Mouse (Mus musculus) hindbrain, embryonic 14.5 days (tissue): ENCODE measurements around the gene Dab1. TPM values are rescaled to one million over a fixed set of nuclear protein-coding genes. Genes with fewer than 3 reads are reported as not detected.

Experiments
- ATAC-seq: fragments of 200-750 bp; cut with Nextera tagmentation; 2 replicates; pipeline ENCODE4 v1.8.0; 2017; ENCODE audit warnings: moderate number of reproducible peaks, mild to moderate bottlenecking, moderate TSS enrichment, moderate library complexity; ENCODE audit not compliant: low FRiP score
- DNase-seq: peaks from one replicate; pipeline ENCODE4 v3.0.0-alpha.2; 2015; ENCODE audit warnings: low spot score
- H3K27ac ChIP-seq: fragments of 300-500 bp; sonication (generic); 2 replicates; pipeline ENCODE4 v1.5.1; 2014; ENCODE audit warnings: mild to moderate bottlenecking, moderate library complexity
- H3K27me3 ChIP-seq: fragments of 300-500 bp; sonication (generic); 2 replicates; pipeline ENCODE4 v1.6.1; 2014; ENCODE audit warnings: mild to moderate bottlenecking, low read length, mixed read lengths; ENCODE audit not compliant: control insufficient read depth, insufficient read depth
- H3K36me3 ChIP-seq: fragments of 300-500 bp; sonication (generic); replicated peaks from 2 replicates; pipeline ENCODE4 v1.6.1; 2014; ENCODE audit not compliant: control insufficient read depth, insufficient read depth
- H3K4me1 ChIP-seq: fragments of 300-500 bp; sonication (generic); replicated peaks from 2 replicates; pipeline ENCODE4 v1.6.1; 2014; ENCODE audit warnings: antibody characterized with exemption, low read length, mixed read lengths; ENCODE audit not compliant: control insufficient read depth, insufficient read depth
- H3K4me2 ChIP-seq: fragments of 300-500 bp; sonication (generic); replicated peaks from 2 replicates; pipeline ENCODE4 v1.6.1; 2014; ENCODE audit warnings: mild to moderate bottlenecking, moderate library complexity
- H3K4me3 ChIP-seq: fragments of 300-500 bp; sonication (generic); replicated peaks from 2 replicates; pipeline ENCODE4 v1.5.1; 2014; ENCODE audit warnings: mild to moderate bottlenecking, low read length
- H3K9ac ChIP-seq: fragments of 300-500 bp; sonication (generic); 2 replicates; pipeline ENCODE4 v1.6.1; 2014
- H3K9me3 ChIP-seq: fragments of 300-500 bp; sonication (generic); 2 replicates; pipeline ENCODE4 v1.6.1; 2016; ENCODE audit warnings: low read length; ENCODE audit not compliant: control insufficient read depth
- WGBS: fragments of 180-500 bp; shearing (Covaris S2); extraction: QIAGEN DNeasy Blood & Tissue Kit; methylation state at CpG from one replicate; pipeline ENCODE4 v1.1.7; 2014; 5-methylcytosine and 5-hydroxymethylcytosine counted together
- polyA plus RNA-seq: library from polyadenylated mRNA; unstranded; fragments of >200 nt; fragmentation: Nextera tagmentation; extraction: Ambion mirVana; gene quantifications from 2 replicates; pipeline ENCODE4 v1.2.1, GENCODE M21; 2014

Dab1 gene
- polyA plus RNA-seq, 1 experiment from 2014 or later: 62.9 TPM

- Histone ChIP-seq H3K4me3 (no peak overlapping the region), H3K27me3 (no peaks in the 10 kb centered on the region), H3K27ac (no peak overlapping the region), H3K9ac (no peak overlapping the region), H3K4me1 (0 out of 2 replicates have a peak, but pooled peaks cover 6% of the 10 kb centered on the region), H3K4me2 (no peak overlapping the region), H3K9me3 (no peaks in the 10 kb centered on the region), H3K36me3 (no peaks in the 10 kb centered on the region)
- WGBS: 49% methylated on average over 8 of the region's 8 CpGs
- DNase-seq (no peak), ATAC-seq (no peak)
These were observed 903.2 kb downstream of the Dab1 start for GRCm38 (mm10) chr4:104522324-104522723.

DNA sequence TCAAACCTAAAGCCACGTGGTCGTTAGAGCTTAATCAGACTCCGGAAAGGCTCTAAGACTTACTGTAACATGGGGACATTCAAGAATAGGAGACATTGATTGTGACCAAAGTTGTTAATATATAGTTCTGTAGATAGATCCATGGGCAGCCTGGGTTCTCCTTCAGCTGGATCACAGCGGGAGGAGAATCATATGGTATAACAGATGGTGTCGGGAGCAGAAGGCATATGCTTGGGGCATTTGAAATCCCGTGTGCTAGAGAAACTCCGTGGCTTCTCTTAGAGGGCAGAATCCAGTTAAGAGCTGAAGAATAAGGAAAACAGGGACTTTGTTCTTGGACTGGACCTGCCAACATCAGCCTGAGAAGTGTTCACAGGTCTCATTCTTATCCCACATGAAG lies 904.6 kb downstream of the Dab1 start:
- DNase-seq (no peak), ATAC-seq (no peak)
- Histone ChIP-seq H3K27ac (no peak overlapping the region), H3K4me1 (0 out of 2 replicates have a peak, but pooled peaks cover 6% of the 10 kb centered on the region), H3K9me3 (no peaks in the 10 kb centered on the region), H3K9ac (no peak overlapping the region), H3K36me3 (no peaks in the 10 kb centered on the region), H3K4me3 (no peak overlapping the region), H3K27me3 (no peaks in the 10 kb centered on the region), H3K4me2 (no peak overlapping the region)
- WGBS: 69% methylated on average over 7 of the region's 7 CpGs

DNA sequence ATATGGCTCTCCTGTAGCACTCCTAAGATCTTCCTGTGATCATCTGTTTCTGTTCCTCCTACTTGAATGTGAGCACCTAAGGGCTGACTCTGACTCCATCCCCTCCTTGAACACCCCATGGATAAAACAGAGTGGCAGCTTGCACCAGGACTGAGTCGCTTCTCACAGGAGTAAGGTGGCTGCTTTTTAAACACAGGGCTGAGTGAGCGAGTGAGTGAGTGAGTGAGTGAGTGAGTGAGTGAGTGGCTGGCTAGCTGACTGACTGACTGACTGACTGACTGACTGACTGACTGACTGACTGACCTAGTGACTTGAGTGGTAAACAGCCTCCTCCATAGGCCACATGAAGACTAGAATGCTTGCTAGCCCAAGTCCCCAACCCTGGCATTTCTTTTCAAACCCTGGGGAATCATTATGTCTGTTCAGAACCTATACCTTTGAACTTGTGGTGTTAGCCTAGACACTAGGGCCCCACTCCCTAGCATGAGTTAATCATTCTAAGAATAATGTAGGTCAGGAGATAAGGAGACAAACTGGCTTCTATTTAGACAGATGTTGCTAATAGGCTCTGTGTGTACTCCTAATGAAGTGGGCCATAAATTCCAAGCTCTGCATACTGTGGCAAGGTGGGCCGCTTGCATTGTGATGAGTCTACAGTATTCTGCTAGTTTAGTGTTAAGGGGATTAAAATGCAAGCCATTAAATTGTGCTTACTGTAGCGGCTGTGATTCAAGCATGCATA lies 910.9 kb downstream of the Dab1 start:
- H3K36me3 ChIP-seq: no peaks in the 10 kb centered on the region
- 84% methylated on average over 4 of the region's 4 CpGs for WGBS
- H3K27me3 ChIP-seq: no peaks in the 10 kb centered on the region
- no peak overlapping the region for H3K4me2 ChIP-seq
- ATAC-seq (no peak), DNase-seq (no peak)
- H3K4me3 ChIP-seq: no peak overlapping the region
- no peaks in the 10 kb centered on the region for H3K9me3 ChIP-seq
- no peak overlapping the region for H3K9ac ChIP-seq
- no peak overlapping the region for H3K27ac ChIP-seq
- H3K4me1 ChIP-seq: no peaks in the 10 kb centered on the region

GRCm38 (mm10) chr4:104532846-104533245 lies 913.7 kb downstream of the Dab1 start:
- no peak overlapping the region for H3K4me3 ChIP-seq
- WGBS: 91% methylated on average over 4 of the region's 4 CpGs

DNA sequence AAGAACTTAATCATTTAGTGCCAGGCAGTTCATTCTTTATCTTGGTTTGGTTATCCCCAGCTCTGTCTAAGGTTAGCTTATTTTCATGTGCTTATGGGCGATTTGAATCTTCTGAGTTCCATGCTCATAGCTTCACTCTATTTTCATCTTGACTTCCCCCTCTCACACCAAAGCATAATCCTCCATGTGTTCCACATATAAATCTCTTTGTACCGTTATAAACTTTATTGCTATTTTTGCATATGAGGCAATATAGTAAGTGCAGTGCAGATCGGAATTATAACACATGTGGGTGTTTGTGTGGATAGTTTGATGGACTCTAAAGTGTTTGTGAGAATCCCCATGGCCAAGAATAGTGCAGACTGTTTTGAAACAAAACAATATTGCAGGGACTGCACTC lies 919.3 kb downstream of the Dab1 start:
- no peak overlapping the region for H3K27ac ChIP-seq
- ATAC-seq (no peak), DNase-seq (no peak)
- no peaks in the 10 kb centered on the region for H3K4me1 ChIP-seq
- H3K9ac ChIP-seq: no peak overlapping the region
- 90% methylated on average over 3 of the region's 3 CpGs for WGBS
- no peak overlapping the region for H3K4me3 ChIP-seq
- H3K4me2 ChIP-seq: no peak overlapping the region
- H3K36me3 ChIP-seq: no peaks in the 10 kb centered on the region
- H3K27me3 ChIP-seq: no peaks in the 10 kb centered on the region
- H3K9me3 ChIP-seq: no peaks in the 10 kb centered on the region

More at GRCm38 (mm10) chr4:104532846-104533245, 913.7 kb downstream of the Dab1 start:
- ATAC-seq (no peak), DNase-seq (no peak)
- Histone ChIP-seq H3K36me3 (no peaks in the 10 kb centered on the region), H3K4me2 (no peak overlapping the region), H3K27me3 (no peaks in the 10 kb centered on the region), H3K9ac (no peak overlapping the region), H3K4me1 (no peaks in the 10 kb centered on the region), H3K9me3 (no peaks in the 10 kb centered on the region), H3K27ac (no peak overlapping the region)

DNA sequence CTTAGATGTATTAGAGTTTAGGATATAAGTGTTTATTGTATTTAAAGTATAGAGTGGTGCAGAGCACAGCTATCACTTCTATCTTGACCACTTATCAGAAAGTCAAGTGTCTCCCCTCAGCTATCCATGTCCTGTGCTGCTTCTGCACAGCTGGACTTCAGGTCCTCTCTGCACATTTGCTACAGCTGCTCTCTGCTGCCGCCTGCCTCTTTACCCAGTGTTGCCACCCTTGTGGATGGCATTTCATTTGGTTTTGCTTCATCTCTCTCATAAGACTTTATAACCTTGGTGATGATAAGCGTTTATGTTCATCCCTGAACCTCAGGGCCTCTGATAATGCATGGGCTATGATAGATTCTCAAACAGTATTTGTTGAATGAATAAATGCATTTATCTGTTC lies 919.9 kb downstream of the Dab1 start:
- DNase-seq: no peak
- H3K4me2 ChIP-seq: no peak overlapping the region
- H3K4me3 ChIP-seq: no peak overlapping the region
- WGBS: 72% methylated on average over 2 of the region's 2 CpGs
- no peaks in the 10 kb centered on the region for H3K36me3 ChIP-seq
- H3K27me3 ChIP-seq: no peaks in the 10 kb centered on the region
- no peak overlapping the region for H3K9ac ChIP-seq
- no peak for ATAC-seq
- no peak overlapping the region for H3K27ac ChIP-seq
- no peaks in the 10 kb centered on the region for H3K9me3 ChIP-seq
- no peaks in the 10 kb centered on the region for H3K4me1 ChIP-seq

GRCm38 (mm10) chr4:104547091-104547490 lies 927.9 kb downstream of the Dab1 start:
- DNase-seq (no peak), ATAC-seq (no peak)
- Histone ChIP-seq H3K4me2 (no peak overlapping the region), H3K27me3 (no peaks in the 10 kb centered on the region), H3K4me1 (0 out of 2 replicates have a peak, but pooled peaks cover 7% of the 10 kb centered on the region), H3K27ac (no peak overlapping the region), H3K9ac (no peak overlapping the region), H3K4me3 (no peak overlapping the region), H3K9me3 (no peaks in the 10 kb centered on the region), H3K36me3 (no peaks in the 10 kb centered on the region)
- 62% methylated on average over 5 of the region's 5 CpGs for WGBS

DNA sequence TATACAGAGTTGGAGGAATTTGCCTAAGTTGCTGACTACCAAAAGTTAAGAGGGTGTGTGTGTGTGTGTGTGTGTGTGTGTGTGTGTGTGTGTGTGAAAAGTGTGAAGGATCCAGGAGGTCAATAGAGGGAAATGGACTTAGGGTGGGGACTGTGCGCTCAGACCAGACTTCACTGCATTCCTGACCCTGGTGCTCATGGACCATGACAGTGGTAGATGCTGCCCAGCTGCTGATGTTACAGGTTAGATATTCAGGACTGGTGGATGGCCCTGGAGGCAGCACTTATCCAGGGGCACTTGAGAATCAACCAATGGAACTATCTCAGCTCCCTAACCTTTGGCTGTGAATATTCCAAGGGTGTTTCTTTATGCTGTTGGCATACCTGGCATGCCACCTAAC lies 929.1 kb downstream of the Dab1 start:
- ATAC-seq (no peak), DNase-seq (no peak)
- H3K36me3 ChIP-seq: no peaks in the 10 kb centered on the region
- H3K4me1 ChIP-seq: 0 out of 2 replicates have a peak, but pooled peaks cover 7% of the 10 kb centered on the region
- no peak overlapping the region for H3K4me2 ChIP-seq
- WGBS: 93% methylated on average over 1 of the region's 1 CpGs
- H3K9me3 ChIP-seq: no peaks in the 10 kb centered on the region
- no peaks in the 10 kb centered on the region for H3K27me3 ChIP-seq
- H3K27ac ChIP-seq: no peak overlapping the region
- H3K4me3 ChIP-seq: no peak overlapping the region
- no peak overlapping the region for H3K9ac ChIP-seq

DNA sequence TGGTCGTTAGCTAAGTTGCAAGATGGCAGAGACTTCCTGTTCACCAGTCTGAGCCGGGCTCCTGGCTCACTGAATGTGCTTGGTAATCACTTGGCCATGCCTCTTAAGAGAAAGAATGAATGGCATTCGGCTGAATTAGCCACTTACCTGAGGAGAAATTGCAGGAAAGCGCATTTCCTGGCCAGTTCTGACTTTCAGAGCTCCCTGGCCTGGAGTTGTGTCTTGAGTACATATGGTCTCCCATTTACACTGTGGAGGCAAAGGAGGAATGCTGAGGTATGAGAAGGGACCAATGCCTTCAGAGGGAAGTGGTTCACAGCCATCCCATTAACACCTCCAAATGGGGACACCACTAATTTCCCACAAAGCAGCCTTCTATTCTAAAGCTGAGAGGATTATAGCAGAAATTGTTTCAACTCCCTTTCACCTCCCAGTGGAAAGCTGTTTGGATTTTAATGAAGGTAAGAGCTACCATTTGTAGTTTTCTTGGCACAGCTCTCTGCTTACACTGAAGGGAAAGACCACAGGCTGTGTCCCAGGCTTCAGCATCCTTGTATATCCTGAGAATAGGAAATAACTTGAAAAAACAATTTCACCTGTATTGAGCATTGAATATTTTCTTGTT lies 931.5 kb downstream of the Dab1 start:
- H3K4me1 ChIP-seq: peaks cover 13% of the 10 kb centered on the region; the same call in 1 of the 2 replicates
- no peak for DNase-seq
- no peaks in the 10 kb centered on the region for H3K27me3 ChIP-seq
- no peak for ATAC-seq
- 77% methylated on average over 4 of the region's 4 CpGs for WGBS
- H3K4me3 ChIP-seq: no peak overlapping the region
- no peaks in the 10 kb centered on the region for H3K9me3 ChIP-seq
- no peaks in the 10 kb centered on the region for H3K36me3 ChIP-seq
- H3K9ac ChIP-seq: no peak overlapping the region
- no peak overlapping the region for H3K27ac ChIP-seq
- no peak overlapping the region for H3K4me2 ChIP-seq
